Mouse (Mus musculus): Measurements from ENCODE around the gene Fam71b.

Gene Fam71b

DNA sequence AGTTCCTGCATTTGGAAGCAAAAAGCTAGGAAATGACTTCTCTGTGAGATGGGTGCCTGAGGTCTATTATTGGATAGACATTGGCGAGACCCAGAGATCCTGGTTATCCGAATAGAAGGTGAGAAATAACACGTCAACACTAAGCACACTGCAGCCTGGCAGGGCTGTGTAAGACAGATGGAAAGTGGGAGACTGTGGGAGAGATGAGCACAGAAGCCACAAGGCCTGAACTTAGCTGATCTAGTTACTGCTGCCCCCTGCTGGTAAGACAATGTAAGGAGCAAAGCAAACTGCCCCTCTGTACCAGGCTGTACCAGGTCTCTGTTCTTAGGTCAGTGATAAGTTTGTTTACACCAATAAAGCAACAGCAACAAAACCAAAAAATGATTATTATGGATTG lies 34.8 kb downstream of the Fam71b start:
- DNase-seq (ENCODE audit: low spot score), result peak; percentile 82

DNA sequence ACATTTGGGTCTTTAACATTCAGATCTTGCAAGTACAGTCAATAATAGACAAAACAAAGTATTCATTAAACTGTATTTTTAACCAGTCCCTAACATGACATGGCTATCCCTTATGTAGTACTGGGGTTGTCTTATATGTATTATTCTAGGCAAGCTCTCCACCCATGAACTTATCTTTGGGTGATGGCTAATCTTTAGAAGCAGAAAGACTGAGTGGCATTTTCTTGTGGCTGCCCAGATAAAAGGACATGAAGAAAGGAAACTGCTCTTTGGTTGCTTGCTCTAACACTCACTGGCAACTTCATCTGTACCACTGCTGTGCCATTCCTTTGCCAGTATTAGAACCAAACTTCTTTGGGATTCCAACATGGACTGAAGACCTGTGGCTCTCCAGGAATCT lies 39.0 kb downstream of the Fam71b start:
- no peak for DNase-seq (ENCODE audit: low spot score)

DNA sequence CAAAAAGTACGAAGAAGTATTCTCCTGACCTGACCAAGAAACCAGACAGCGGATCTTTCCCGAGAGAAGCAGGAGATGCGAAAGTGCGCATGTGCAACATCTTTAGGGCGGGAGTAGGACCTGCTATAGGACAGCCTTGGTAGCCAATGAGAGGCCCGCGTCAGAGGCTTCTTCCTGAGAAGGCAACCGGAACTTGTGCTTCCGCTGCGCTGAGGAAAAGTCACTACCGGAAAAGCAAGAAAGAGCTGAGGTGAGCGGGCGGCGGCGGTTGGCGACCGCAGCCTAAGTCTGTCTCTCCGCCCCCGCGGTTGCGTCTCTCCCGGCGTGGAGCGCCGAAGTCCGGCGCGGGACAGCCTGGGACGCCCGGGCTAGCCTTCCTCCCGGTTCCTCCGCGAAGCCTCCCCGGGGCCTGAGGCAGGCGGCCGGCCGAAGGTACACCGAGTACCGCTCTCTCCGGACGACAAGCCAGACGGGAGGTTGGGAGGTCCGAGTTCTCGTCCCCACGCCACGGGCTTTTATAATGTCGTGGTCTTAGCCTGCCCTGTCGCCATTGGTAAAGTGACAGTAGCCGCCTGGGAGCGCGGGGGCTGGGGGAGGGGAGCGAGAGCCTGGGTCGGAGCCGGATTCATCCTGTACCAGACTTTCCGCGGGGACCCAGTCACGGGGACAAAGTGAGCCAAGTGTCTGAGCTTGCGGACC lies 40.5 kb downstream of the Fam71b start, which contains the start of gene Med7:
TSS of gene Med7 (plus strand) at position 166 of the 699 bp plus-strand sequence.
- DNase-seq (ENCODE audit: low spot score), result peak; percentile 95

DNA sequence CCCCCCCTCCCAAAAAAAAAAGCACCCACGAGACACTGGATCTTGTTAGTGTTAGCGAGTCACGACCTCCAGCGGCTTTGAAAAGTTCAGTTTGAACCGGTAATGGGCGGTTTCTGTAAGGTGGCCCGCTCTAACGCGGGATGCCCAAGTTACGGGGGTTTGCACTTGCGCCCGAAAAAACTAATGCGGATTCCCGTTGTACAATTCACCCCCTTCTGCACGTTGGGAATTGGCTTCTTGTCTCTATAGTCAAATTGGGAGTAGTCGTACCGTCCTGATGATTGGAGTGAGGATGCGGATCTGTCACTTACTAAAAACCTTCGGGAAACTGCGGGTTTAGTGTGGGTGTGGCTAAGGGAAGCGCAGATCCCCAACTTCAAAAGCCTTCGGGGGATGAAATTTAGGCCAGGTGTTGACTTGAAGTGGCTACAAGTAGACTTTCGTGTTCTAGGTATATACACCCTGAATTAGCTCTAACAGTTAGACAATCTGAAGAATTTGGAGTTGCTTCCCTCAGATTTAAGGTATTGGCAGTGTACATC lies 41.2 kb downstream of the Fam71b start:
- peak; percentile 55 for DNase-seq (ENCODE audit: low spot score)

DNA sequence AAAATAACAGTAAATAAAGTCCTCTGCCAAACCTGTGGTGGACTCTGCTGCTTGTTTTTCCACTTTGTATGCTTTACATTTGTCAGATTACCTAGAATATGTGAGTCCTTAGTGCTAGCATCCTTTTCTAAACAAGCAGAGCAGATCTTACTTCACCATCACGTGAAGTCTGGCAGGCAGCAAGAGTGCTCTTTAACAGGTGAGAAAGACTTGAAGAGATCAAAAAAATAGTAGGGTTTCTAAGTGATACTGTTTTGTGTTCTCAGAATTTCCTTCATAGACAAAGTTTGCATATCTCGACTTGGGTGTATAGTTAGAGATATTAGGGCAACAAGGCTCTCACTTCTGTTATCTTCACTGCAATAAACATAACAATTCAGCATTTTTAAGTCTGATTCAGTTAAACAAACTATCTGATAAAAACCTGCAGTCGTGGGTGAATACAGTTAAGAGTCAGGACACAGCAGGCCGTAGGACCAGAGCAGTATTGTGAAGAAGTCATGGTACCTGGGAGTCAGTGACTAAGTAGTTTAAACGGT lies 42.7 kb downstream of the Fam71b start:
- no peak for DNase-seq (ENCODE audit: low spot score)

DNA sequence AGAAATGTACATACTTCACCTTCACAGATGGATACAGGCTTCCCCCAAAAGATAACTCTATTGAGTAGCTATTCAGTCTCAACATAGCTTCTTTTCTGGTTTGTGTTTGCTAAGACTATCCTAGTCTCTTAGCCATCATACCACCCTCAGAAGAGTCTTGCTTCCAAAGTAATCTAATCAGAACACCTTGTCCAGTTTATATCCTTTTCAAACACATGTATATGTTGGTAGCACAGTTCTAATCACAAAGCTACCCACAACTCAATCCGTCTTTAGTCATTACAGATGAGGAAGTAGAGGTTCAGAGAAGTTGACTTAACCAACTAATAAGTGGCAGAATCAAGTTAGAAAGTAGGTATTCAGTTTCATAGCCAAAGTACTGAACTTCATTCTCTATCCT lies 45.4 kb downstream of the Fam71b start:
- DNase-seq (ENCODE audit: low spot score), result no peak

DNA sequence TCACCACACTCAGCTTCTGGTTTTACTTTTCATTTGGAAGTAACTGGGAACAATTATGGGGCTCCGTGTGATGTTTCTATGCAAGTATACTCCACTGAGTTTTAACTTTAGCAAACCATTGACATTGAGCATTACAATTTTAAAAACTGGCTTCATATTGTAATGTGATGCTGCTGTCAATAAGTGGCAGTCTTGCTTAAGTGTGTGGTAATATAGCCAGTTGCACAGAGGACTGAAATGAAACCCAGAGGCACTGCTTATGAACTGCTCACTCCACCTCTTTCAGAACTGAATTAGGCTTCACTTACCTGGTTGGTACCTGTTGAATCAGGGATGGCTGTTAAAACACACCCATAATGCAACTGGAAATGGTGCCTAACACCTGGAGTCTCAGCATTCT lies 46.8 kb downstream of the Fam71b start:
- DNase-seq (ENCODE audit: low spot score), result no peak

DNA sequence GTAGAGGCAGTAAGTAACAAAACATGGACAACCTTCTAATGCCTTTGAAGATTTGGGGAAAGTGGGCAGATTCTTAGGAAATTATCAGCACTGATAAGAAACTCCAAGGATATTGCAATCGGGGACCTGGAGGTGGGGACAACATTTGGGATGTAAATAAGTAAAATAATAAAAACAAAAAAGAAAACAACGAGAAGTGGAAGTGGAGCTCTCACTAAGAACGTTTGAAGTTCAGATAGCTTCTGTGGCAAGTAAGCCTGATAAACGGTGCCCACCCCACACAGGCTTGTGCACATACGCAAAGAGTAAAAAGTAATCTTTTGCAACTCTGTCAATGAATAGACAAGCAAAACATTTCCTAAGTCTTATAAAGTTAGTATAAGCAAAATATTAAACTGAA lies 47.6 kb downstream of the Fam71b start:
- no peak for DNase-seq (ENCODE audit: low spot score)

DNA sequence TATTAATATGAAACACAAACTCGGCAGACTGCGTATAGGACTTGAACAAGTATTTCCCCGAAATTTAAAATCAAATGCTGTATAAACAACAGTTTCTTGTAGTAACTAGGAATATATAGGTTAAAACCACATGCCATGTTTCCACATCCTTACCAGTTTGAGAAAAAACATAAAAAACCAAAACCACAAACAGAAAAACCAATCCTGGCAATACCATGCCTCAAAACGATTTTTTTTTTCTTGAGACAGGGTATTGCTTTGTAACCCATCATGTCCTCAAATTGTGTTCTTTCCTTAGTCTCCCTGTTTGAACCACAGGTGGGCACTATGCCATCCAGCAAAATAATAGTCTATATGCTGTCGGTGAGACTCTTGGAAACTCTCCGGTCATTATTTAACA lies 49.8 kb downstream of the Fam71b start:
- no peak for DNase-seq (ENCODE audit: low spot score)

DNA sequence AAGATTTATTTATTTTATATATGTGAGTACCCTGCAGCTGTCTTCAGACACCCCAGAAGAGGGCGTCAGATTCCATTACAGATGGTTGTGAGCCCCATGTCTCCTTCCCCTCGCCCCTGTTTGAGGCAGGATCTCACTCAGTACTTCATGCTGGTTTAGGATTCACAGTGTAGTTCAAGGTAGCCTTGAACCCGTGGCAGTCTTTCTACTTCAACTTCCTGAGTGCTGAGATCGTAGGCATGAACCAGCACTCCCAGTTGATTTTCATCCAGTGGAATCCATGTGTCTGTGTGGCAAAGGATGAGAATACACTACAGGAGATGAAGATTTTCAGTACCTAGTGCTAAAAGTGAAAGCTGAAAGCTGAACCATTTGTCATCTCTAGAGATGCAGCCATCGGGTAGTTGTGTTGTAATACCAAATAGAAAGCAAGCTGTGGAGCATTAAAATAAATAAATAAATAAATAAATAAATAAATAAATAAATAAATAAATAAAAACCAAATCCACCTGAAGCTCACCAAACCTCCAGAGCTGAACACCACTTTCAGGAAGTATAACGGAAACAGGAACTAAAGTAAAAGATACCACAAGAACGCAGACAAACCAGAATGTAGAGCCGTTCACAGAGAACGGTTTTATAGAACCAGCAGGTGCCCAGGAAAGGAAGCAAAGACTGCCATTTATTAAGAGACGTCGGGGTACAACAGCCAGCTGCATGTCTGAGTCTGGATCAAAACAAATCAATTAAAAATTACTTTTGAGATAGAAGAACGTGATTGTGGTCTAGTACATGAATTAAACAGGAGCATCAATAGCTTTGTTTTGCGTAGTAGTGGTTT lies 51.5 kb downstream of the Fam71b start:
- DNase-seq (ENCODE audit: low spot score), result peak; percentile 43

DNA sequence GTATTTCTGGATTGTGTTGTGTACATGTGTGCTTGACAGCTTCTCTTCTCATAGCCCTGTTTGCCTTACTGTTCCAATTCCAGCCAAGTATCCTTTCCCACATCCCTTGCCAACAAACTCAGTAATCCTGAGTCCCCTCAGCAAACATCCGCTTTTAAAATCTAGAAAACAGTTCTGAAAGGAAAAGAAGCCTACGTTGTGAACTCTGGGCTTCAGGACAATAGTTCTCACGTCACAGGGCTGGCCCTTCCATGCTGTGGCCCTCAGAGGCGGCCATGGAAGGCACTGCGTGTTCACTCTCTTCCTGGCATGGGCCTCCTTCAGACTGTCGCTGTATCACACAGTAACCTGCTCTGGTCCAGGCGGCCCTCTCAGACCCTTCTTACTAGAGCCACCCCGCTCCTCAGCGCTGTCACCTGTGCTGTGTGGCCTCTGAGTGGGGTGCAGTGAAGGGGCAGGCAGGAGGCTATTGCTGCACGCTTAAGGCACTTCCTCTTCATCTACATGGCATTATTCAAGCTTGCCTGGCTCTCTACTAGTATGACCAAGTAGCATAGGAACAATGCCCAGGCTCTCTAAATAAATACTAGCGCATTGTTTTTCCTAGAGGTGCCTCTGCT lies 53.2 kb downstream of the Fam71b start:
- no peak for DNase-seq (ENCODE audit: low spot score)

DNA sequence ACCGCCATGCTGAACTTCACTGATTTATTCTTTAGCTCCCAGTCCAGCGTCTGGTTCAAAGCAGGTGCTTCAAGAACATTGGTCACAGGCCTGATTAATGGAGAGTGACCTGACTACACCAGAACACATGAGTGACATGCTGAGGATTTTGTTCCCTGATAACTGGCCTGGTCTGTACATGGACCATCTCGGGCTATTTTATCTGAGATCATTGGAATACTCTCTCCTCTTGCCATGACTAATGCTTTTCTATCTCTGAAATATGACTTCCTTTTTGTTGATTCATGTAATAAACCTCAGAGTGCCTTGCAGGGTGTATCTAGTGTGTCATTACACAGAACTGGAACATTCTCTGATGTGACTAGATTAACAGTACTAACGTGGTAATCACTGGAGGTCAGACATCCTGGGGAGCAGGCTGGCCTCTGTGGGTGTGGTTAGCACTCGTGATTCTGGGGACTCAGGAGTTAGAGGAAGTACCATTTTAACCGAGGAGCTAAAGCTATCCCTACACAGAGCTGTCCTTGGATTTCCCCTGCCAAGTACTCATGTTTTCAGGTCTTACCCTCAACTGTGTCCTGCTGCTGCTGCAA lies 58.2 kb downstream of the Fam71b start, which contains the start of gene Havcr2:
TSS of gene Havcr2 (plus strand) at position 483 of the 593 bp plus-strand sequence.
- DNase-seq (ENCODE audit: low spot score), result no peak

Measured in T-cell, adult 2 months (primary cell).